Mouse (Mus musculus): ENCODE data around the gene Moap1.

Gene Moap1

GRCm38 (mm10) chr12:102740285-102740684, 3.2 kb downstream of the Moap1 start:
- DNase-seq (ENCODE audit: low read depth): no peak

GRCm38 (mm10) chr12:102739096-102739495, 4.4 kb downstream of the Moap1 start:
- DNase-seq (ENCODE audit: low read depth): no peak

- peak; percentile 62 for DNase-seq (ENCODE audit: low read depth)
These were observed 10.1 kb downstream of the Moap1 start for GRCm38 (mm10) chr12:102733381-102733780.

- DNase-seq (ENCODE audit: low read depth): no peak
These were observed 12.5 kb downstream of the Moap1 start for GRCm38 (mm10) chr12:102730798-102731619.

GRCm38 (mm10) chr12:102729855-102730797, 13.3 kb downstream of the Moap1 start:
- DNase-seq (ENCODE audit: low read depth): peak; percentile 78

GRCm38 (mm10) chr12:102725761-102726175, 17.7 kb downstream of the Moap1 start:
- no peak for DNase-seq (ENCODE audit: low read depth)

GRCm38 (mm10) chr12:102725146-102725545, 18.3 kb downstream of the Moap1 start:
- DNase-seq (ENCODE audit: low read depth): no peak

- DNase-seq (ENCODE audit: low read depth): no peak
These were observed 19.6 kb downstream of the Moap1 start for GRCm38 (mm10) chr12:102723861-102724260.

GRCm38 (mm10) chr12:102722966-102723365, 20.5 kb downstream of the Moap1 start:
- no peak for DNase-seq (ENCODE audit: low read depth)

- DNase-seq (ENCODE audit: low read depth): no peak
These were observed 21.0 kb downstream of the Moap1 start for GRCm38 (mm10) chr12:102722451-102722850.

GRCm38 (mm10) chr12:102719552-102720315, 23.7 kb downstream of the Moap1 start:
- DNase-seq (ENCODE audit: low read depth): no peak

GRCm38 (mm10) chr12:102714654-102715395, 28.6 kb downstream of the Moap1 start:
- no peak for DNase-seq (ENCODE audit: low read depth)

GRCm38 (mm10) chr12:102714116-102714515, 29.3 kb downstream of the Moap1 start:
- no peak for DNase-seq (ENCODE audit: low read depth)

GRCm38 (mm10) chr12:102713153-102713865, 30.2 kb downstream of the Moap1 start:
- DNase-seq (ENCODE audit: low read depth): no peak

- DNase-seq (ENCODE audit: low read depth): no peak
These were observed 32.5 kb downstream of the Moap1 start for GRCm38 (mm10) chr12:102710851-102711375.

- no peak for DNase-seq (ENCODE audit: low read depth)
These were observed 33.6 kb downstream of the Moap1 start for GRCm38 (mm10) chr12:102709896-102710295.

GRCm38 (mm10) chr12:102708220-102708619, 35.2 kb downstream of the Moap1 start:
- no peak for DNase-seq (ENCODE audit: low read depth)

GRCm38 (mm10) chr12:102706833-102707463, 36.5 kb downstream of the Moap1 start:
- DNase-seq (ENCODE audit: low read depth): no peak

- DNase-seq (ENCODE audit: low read depth): no peak
These were observed 37.4 kb downstream of the Moap1 start for GRCm38 (mm10) chr12:102705906-102706640.
